8 mouse cellular contexts compared by ENCODE assay signal in the genomic region with DNA sequence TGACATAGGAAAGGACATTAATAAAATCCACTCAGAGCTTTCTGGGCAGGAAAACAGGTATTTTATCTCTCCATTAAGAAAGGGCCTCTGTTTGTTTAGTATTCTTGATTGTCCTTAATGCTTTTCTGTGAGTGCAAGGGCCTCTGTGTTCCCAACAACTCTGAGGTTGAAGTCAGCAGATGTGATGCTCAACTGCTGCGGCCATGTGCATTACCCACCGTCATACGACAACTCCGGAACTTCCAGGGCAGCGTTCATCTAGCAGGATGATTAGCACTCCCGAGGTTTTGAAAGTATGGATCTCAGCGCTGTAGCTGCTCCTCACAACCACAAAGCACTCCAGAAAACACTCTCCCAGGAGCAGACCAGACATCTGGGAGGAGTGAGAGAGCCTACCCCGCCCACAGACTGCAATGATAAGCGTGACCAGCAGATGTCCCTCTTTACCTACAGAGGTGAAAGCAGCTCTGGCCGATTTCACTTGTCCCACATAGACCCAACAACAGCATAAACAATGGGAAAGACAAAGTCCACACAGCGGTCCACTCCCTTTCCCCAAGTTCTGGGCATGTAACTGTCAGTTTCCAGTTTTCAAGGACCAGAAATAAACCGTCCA.
DNase-seq lines count a peak whose midpoint lies in the region; ATAC-seq lines count a peak whose summit lies in the region.

No protein-coding gene starts in this region.

- H3K4me2 ChIP-seq in hindbrain, embryonic 11.5 days (replicated peaks; ENCODE audit: low read depth, low read length), result no peak overlapping the region
- H3K4me2 ChIP-seq in lung, embryonic 16.5 days (ENCODE audit: low read depth, low read length), result peak overlapping the region; percentile 49

- no peaks in the 10 kb centered on the region for H3K9me3 ChIP-seq in hindbrain, embryonic 11.5 days (ENCODE audit: control insufficient read depth, low read length)
- no peaks in the 10 kb centered on the region for H3K9me3 ChIP-seq in lung, embryonic 16.5 days (ENCODE audit: control insufficient read depth, low read length)

- H3K9ac ChIP-seq in hindbrain, embryonic 11.5 days (ENCODE audit: low read depth, low read length), result no peak overlapping the region
- no peak overlapping the region; the same call in 1 of the 2 replicates for H3K9ac ChIP-seq in lung, embryonic 16.5 days (ENCODE audit: low read length)

- H3K27ac ChIP-seq in hindbrain, embryonic 11.5 days (ENCODE audit: low read depth, low read length), result no peak overlapping the region
- no peak overlapping the region for H3K27ac ChIP-seq in lung, embryonic 16.5 days (ENCODE audit: low read length)

- 18% methylated on average over 12 of the region's 12 CpGs for WGBS in hindbrain, embryonic 11.5 days
- WGBS in lung, embryonic 16.5 days, result 12% methylated on average over 12 of the region's 12 CpGs

- H3K4me3 ChIP-seq in hindbrain, embryonic 11.5 days (ENCODE audit: low read depth, low read length), result no peak overlapping the region
- H3K4me3 ChIP-seq in lung, embryonic 16.5 days (ENCODE audit: low read length), result 0 out of 2 replicates have a peak overlapping the region, but pooled peaks have one; percentile 14

- peak; percentile 87 for ATAC-seq in hindbrain, embryonic 11.5 days (ENCODE audit: low FRiP score)
- ATAC-seq in lung, embryonic 16.5 days (ENCODE audit: low read depth), result peak; percentile 81

- H3K4me1 ChIP-seq in hindbrain, embryonic 11.5 days (replicated peaks; ENCODE audit: control insufficient read depth, insufficient read depth, low read length), result no peaks in the 10 kb centered on the region
- no peaks in the 10 kb centered on the region for H3K4me1 ChIP-seq in lung, embryonic 16.5 days (replicated peaks; ENCODE audit: control insufficient read depth, insufficient read depth, low read length)

- peak; percentile 69 for DNase-seq in MN1 (ENCODE audit: low spot score)
- peak; percentile 77 for DNase-seq in cerebellum, adult 9-10 months
- peak; percentile 81 to 97 for DNase-seq in frontal cortex, adult 2 months (ENCODE audit: extremely low spot score in 1 of 2, low spot score in 1 of 2)
- DNase-seq in hindbrain, embryonic 11.5 days (ENCODE audit: low spot score), result peak; percentile 88
- peak; percentile 80 for DNase-seq in layer of hippocampus, adult 9-11 months
- peak; percentile 82 for DNase-seq in ovary, postnatal 14 days (ENCODE audit: low spot score)
- peak; percentile 58 to 78 for DNase-seq in thymus, postnatal 10 days (ENCODE audit: low spot score in 2 of 2)

- H3K36me3 ChIP-seq in hindbrain, embryonic 11.5 days (ENCODE audit: control insufficient read depth, insufficient read depth, low read length), result no peaks in the 10 kb centered on the region
- H3K36me3 ChIP-seq in lung, embryonic 16.5 days (ENCODE audit: control insufficient read depth, insufficient read depth, low read length), result no peaks in the 10 kb centered on the region

- H3K27me3 ChIP-seq in hindbrain, embryonic 11.5 days (ENCODE audit: control insufficient read depth, insufficient read depth, low read length), result no peaks in the 10 kb centered on the region
- H3K27me3 ChIP-seq in lung, embryonic 16.5 days (ENCODE audit: control insufficient read depth, insufficient read depth, low read depth, low read length), result no peaks in the 10 kb centered on the region
